Comparison of ENCODE assay signal across 27 mouse cellular contexts in genomic region chr8:72375161-72375560, GRCm38 (mm10). TPM values are rescaled to one million over a fixed set of nuclear protein-coding genes. Genes with fewer than 3 reads are reported as not detected.
DNase-seq lines count a peak whose midpoint lies in the region; ATAC-seq and TF ChIP-seq lines count a peak whose summit lies in the region.
"Had no signal": no experiment of that assay in that cellular context is flagged by ENCODE, and none has a peak within 500 bp of the region (broad histone marks: within the 10 kb centered on the region; RNA-seq: fewer than 3 reads in every experiment).

No protein-coding gene starts in this region.

- WGBS in heart, embryonic 10.5 days = 89% methylated on average over 5 of the region's 5 CpGs
- 66% methylated on average over 5 of the region's 5 CpGs for WGBS in liver, embryonic 14.5 days (ENCODE audit: insufficient replicate concordance)
- 74% methylated on average over 5 of the region's 5 CpGs for WGBS in liver, embryonic 11.5 days

- DNase-seq in heart, adult 11 months = peak; percentile 93
- no peak for DNase-seq in heart, embryonic 10.5 days (ENCODE audit: low spot score)
- no peak for DNase-seq in liver, embryonic 14.5 days (ENCODE audit: low read depth in 3 of 3, low spot score in 3 of 3)
- no peak for DNase-seq in liver, embryonic 11.5 days (ENCODE audit: low spot score)
- DNase-seq in ZHBTc4 (ENCODE audit: low read depth, low spot score) = peak; percentile 40
- no peak for DNase-seq in kidney, adult 11 months
- DNase-seq in urinary bladder, adult 18-20 months (ENCODE audit: low spot score in 2 of 2) = no peak
- DNase-seq: adrenal gland, postnatal 10 days; B cell, adult 2 months; cerebellum, adult 8-10 months; cerebellum, postnatal 25 days; gastrocnemius, postnatal 14 days; heart, postnatal 10 days; kidney, adult 9 months; kidney, postnatal 10 days; layer of hippocampus, adult 9-11 months; liver, embryonic 13.5 days; thymus, adult 2 months; thymus, postnatal 36 days had no signal

- peaks cover 98% of the 10 kb centered on the region for H3K36me3 ChIP-seq in heart, embryonic 10.5 days
- H3K36me3 ChIP-seq in liver, embryonic 14.5 days (replicated peaks; ENCODE audit: control insufficient read depth, insufficient read depth, low read depth) = peaks cover 34% of the 10 kb centered on the region
- peaks cover 52% of the 10 kb centered on the region for H3K36me3 ChIP-seq in liver, embryonic 11.5 days (ENCODE audit: control insufficient read depth, insufficient read depth, low read length)

- no peak overlapping the region for H3K4me2 ChIP-seq in liver, embryonic 14.5 days (ENCODE audit: low read depth)
- no peak overlapping the region for H3K4me2 ChIP-seq in liver, embryonic 11.5 days
- H3K4me2 ChIP-seq: forebrain, embryonic 13.5 days; heart, embryonic 12.5 days; hindbrain, embryonic 15.5 days; limb, embryonic 12.5 days; liver, embryonic 13.5 days; lung, embryonic 15.5 days; midbrain, embryonic 11.5 days; neural tube, embryonic 12.5 days had no signal

- H3K4me3 ChIP-seq in heart, embryonic 10.5 days = no peak overlapping the region
- no peak overlapping the region for H3K4me3 ChIP-seq in liver, embryonic 14.5 days (ENCODE audit: insufficient read depth in 1 of 2, low read depth in 2 of 2, low read length in 2 of 2)
- no peak overlapping the region for H3K4me3 ChIP-seq in liver, embryonic 11.5 days (ENCODE audit: low read depth, low read length)
- H3K4me3 ChIP-seq: forebrain, embryonic 13.5 days; heart, embryonic 12.5 days; hindbrain, embryonic 15.5 days; limb, embryonic 12.5 days; liver, embryonic 13.5 days; lung, embryonic 15.5 days; neural tube, embryonic 12.5 days had no signal

- no peak for TF ChIP-seq CTCF in liver, embryonic 14.5 days (IDR thresholded peaks at IDR 0.05; ENCODE audit: low read depth)

- no peaks in the 10 kb centered on the region for H3K9me3 ChIP-seq in heart, embryonic 10.5 days
- no peaks in the 10 kb centered on the region for H3K9me3 ChIP-seq in liver, embryonic 14.5 days (ENCODE audit: control insufficient read depth, low read length)
- H3K9me3 ChIP-seq in liver, embryonic 11.5 days (ENCODE audit: control insufficient read depth, low read length) = no peaks in the 10 kb centered on the region
- H3K9me3 ChIP-seq: forebrain, embryonic 13.5 days; heart, embryonic 12.5 days; hindbrain, embryonic 15.5 days; limb, embryonic 12.5 days; liver, embryonic 13.5 days; lung, embryonic 15.5 days; neural tube, embryonic 12.5 days had no signal

- no peaks in the 10 kb centered on the region for H3K27me3 ChIP-seq in heart, embryonic 10.5 days (ENCODE audit: insufficient read depth, poor library complexity, severe bottlenecking)
- no peaks in the 10 kb centered on the region for H3K27me3 ChIP-seq in liver, embryonic 14.5 days (ENCODE audit: control insufficient read depth, insufficient read depth, low read length)
- no peaks in the 10 kb centered on the region for H3K27me3 ChIP-seq in liver, embryonic 11.5 days (replicated peaks; ENCODE audit: control insufficient read depth, insufficient read depth, low read length)
- H3K27me3 ChIP-seq: forebrain, embryonic 13.5 days; heart, embryonic 12.5 days; hindbrain, embryonic 15.5 days; limb, embryonic 12.5 days; liver, embryonic 13.5 days; lung, embryonic 15.5 days; neural tube, embryonic 12.5 days had no signal

- peak; percentile 23; the same call in 1 of the 2 replicates for ATAC-seq in liver, embryonic 14.5 days (ENCODE audit: insufficient read depth)
- no peak; the same call in 1 of the 2 replicates for ATAC-seq in liver, embryonic 11.5 days (replicated peaks; ENCODE audit: low FRiP score)
- ATAC-seq: forebrain, embryonic 13.5 days; midbrain, embryonic 16.5 days had no signal

- H3K4me1 ChIP-seq in heart, embryonic 10.5 days = no peaks in the 10 kb centered on the region
- H3K4me1 ChIP-seq in liver, embryonic 14.5 days (replicated peaks; ENCODE audit: control insufficient read depth in 2 of 2, insufficient read depth in 2 of 2, low read length in 1 of 2) = no peaks in the 10 kb centered on the region
- H3K4me1 ChIP-seq in liver, embryonic 11.5 days (replicated peaks; ENCODE audit: control insufficient read depth, insufficient read depth, low read length) = no peaks in the 10 kb centered on the region
- H3K4me1 ChIP-seq: forebrain, embryonic 13.5 days; heart, embryonic 12.5 days; hindbrain, embryonic 15.5 days; limb, embryonic 12.5 days; lung, embryonic 15.5 days; neural tube, embryonic 12.5 days had no signal

- no peak overlapping the region for H3K9ac ChIP-seq in liver, embryonic 14.5 days (replicated peaks)
- H3K9ac ChIP-seq in liver, embryonic 11.5 days (ENCODE audit: low read depth, low read length) = no peak overlapping the region
- H3K9ac ChIP-seq: forebrain, embryonic 13.5 days; heart, embryonic 12.5 days; hindbrain, embryonic 15.5 days; limb, embryonic 12.5 days; liver, embryonic 13.5 days; lung, embryonic 15.5 days; neural tube, embryonic 12.5 days had no signal

- TF ChIP-seq EP300 in liver, embryonic 14.5 days (IDR thresholded peaks at IDR 0.05; ENCODE audit: low read depth) = no peak

- no peak overlapping the region for H3K27ac ChIP-seq in heart, embryonic 10.5 days
- H3K27ac ChIP-seq in liver, embryonic 14.5 days = no peak overlapping the region
- H3K27ac ChIP-seq in liver, embryonic 11.5 days (ENCODE audit: low read depth, low read length) = no peak overlapping the region
- H3K27ac ChIP-seq: forebrain, embryonic 13.5 days; hindbrain, embryonic 15.5 days; limb, embryonic 12.5 days; liver, embryonic 13.5 days; lung, embryonic 15.5 days; neural tube, embryonic 12.5 days had no signal

RNA-seq across cellular contexts. Expression of gene Eps15l1, which starts 46.1 kb away (rescaled TPM):
- polyA plus RNA-seq in heart, embryonic 10.5 days (2016; fragmentation: Nextera tagmentation; extraction: Ambion mirVana) = 49.9 and 62.3 TPM in 2 replicates
- 19.6 and 21.1 TPM in 2 replicates for polyA plus RNA-seq in liver, embryonic 14.5 days (2012; rRNA removed)
- polyA plus RNA-seq in liver, embryonic 14.5 days (2014; fragmentation: Nextera tagmentation; extraction: Ambion mirVana) = 16.9 and 17.7 TPM in 2 replicates
- polyA plus RNA-seq in liver, embryonic 11.5 days (2014; fragmentation: Nextera tagmentation; extraction: Ambion mirVana) = 45.8 and 47.4 TPM in 2 replicates

RNA-seq across cellular contexts. Expression of gene Klf2, which starts 56.3 kb away (rescaled TPM):
- polyA plus RNA-seq in heart, embryonic 10.5 days (2016; fragmentation: Nextera tagmentation; extraction: Ambion mirVana) = 12.8 and 14.1 TPM in 2 replicates
- polyA plus RNA-seq in liver, embryonic 14.5 days (2012; rRNA removed) = 2.9 and 3.4 TPM in 2 replicates
- polyA plus RNA-seq in liver, embryonic 14.5 days (2014; fragmentation: Nextera tagmentation; extraction: Ambion mirVana) = 2.0 and 2.6 TPM in 2 replicates
- polyA plus RNA-seq in liver, embryonic 11.5 days (2014; fragmentation: Nextera tagmentation; extraction: Ambion mirVana) = 5.3 and 5.5 TPM in 2 replicates

Comparison
In these comparisons a context has a peak if more than half of its experiments do, and no peak if none do; other contexts are left out.
1. DNase-seq: peak in heart, adult 11 months (single experiment) and ZHBTc4 (single experiment); none in heart, embryonic 10.5 days (single experiment), liver, embryonic 14.5 days (0 of 3), liver, embryonic 11.5 days (single experiment), kidney, adult 11 months (single experiment) and urinary bladder, adult 18-20 months (0 of 2).